Mouse (Mus musculus) liver, adult 2 months (tissue): ENCODE data around the gene 1600014C10Rik.

Source experiments
- CTCF ChIP-seq: fragments of 200-500 bp; IDR thresholded peaks from 2 replicates; pipeline ENCODE4 v1.5.1; 2011; ENCODE audit warnings: low read depth, low read length, control low read depth
- POLR2A ChIP-seq: fragments of 200-500 bp; IDR thresholded peaks from 2 replicates; pipeline ENCODE4 v1.6.1; 2011; ENCODE audit warnings: low read length, control low read depth; ENCODE audit not compliant: insufficient read depth; ENCODE audit errors: extremely low read depth

GRCm38 (mm10) chr7:38237140-38237539, 54.1 kb downstream of the 1600014C10Rik start:
- TF ChIP-seq CTCF (no peak), POLR2A (no peak)
